Mouse (Mus musculus) erythroid progenitor cell, adult 5-6 weeks (primary cell): ENCODE results near the gene 1700092M07Rik. TPM values are rescaled to one million over a fixed set of nuclear protein-coding genes. Genes with fewer than 3 reads are reported as not detected.
"Not testable (repeated sequence)": the region's sequence is repeated elsewhere in the genome, so short reads cannot be mapped to it uniquely, and the experiment has no call there.

Experiments used
- ATAC-seq: replicated peaks from 2 replicates; pipeline ENCODE4 v1.8.0; 2016; ENCODE audit warnings: moderate number of reproducible peaks, mild to moderate bottlenecking, moderate TSS enrichment, inconsistent platforms; ENCODE audit not compliant: poor library complexity, low FRiP score, severe bottlenecking
- total RNA-seq, 2 experiments: library from RNA; stranded (forward) in 1 of 2; stranded (reverse) in 1 of 2; fragments of 150-400 nt in 1 of 2; fragments of 186-747, 209-891 nt in 1 of 2; gene quantifications; 2 replicates each; pipeline versions ENCODE4 v1.2.3 to v1.2.4; 2015 to 2017; ENCODE audit warnings: low replicate concordance in 2 of 2

1700092M07Rik gene
- total RNA-seq, 2 experiments from 2014 or later = not detected

- peak; percentile 26; the same call in 1 of the 2 replicates for ATAC-seq
Observed at GRCm38 (mm10) chr19:8715868-8716766, 24.4 kb upstream of the 1700092M07Rik start.

- ATAC-seq = no peak
Observed at GRCm38 (mm10) chr19:8716767-8717475, 23.6 kb upstream of the 1700092M07Rik start.

GRCm38 (mm10) chr19:8718357-8718756 lies 22.2 kb upstream of the 1700092M07Rik start:
- peak; percentile 48 for ATAC-seq

- ATAC-seq = not testable (repeated sequence)
Observed at GRCm38 (mm10) chr19:8719037-8719436, 21.5 kb upstream of the 1700092M07Rik start.

DNA sequence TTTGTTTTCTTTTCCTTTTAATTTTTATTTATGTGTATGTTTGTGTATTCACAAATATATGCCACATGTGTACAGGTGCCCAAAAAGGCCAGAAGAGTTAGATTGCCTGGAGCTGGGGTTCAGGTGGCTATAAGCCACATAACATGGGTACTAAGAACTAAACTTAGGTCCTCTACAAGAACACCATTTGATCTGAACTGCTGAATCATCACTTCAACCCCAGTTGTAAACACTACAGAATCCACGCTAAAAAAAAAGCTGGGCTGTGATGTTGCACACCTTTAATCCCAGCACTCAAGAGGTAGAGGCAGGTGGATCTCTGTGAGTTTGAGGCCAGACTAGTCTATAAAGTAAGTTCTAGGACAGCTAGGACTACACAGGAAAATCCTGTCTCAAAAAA lies 19.1 kb upstream of the 1700092M07Rik start:
- ATAC-seq = no peak

DNA sequence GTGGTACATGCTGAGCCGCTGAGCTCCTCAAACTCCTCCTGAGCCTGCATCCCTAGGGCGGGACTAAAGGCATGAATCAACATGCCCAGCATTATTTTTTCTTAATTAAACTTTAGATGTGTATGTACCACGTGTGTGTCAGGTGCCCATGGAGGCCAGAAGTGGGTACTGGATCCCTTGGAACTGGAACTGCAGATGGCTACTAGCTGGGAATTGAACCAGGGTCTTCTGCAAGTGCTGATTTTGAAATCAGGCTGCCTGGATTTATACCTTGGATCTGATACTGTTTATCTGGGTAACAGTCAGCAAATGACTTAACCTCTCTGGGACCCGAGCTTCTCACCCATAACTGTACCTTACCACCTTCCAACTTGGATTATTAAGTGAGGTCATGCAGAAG lies 18.5 kb upstream of the 1700092M07Rik start:
- no peak for ATAC-seq

DNA sequence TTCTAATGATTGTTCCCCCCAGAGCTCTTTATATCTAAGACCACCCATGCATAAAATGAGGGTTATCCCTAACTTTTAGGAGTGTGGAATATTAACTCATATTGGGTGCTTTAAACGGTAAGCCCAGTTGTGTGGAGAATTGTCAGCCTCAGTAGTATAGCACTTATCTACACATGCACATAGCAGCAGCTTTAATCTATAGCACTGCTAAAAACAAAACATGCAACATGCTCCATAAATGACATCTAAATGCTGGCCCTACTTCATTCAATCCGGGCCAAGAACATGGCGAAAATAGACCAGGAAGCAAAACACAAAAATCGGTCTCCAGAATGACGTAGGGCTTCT lies 18.0 kb upstream of the 1700092M07Rik start:
- ATAC-seq = peak; percentile 16

- ATAC-seq = peak; percentile 89
Observed at GRCm38 (mm10) chr19:8722907-8723573, 17.5 kb upstream of the 1700092M07Rik start, which contains the start of gene Slc3a2. Gene Slc3a2, minus strand, starts transcription at chr19:8723369.

DNA sequence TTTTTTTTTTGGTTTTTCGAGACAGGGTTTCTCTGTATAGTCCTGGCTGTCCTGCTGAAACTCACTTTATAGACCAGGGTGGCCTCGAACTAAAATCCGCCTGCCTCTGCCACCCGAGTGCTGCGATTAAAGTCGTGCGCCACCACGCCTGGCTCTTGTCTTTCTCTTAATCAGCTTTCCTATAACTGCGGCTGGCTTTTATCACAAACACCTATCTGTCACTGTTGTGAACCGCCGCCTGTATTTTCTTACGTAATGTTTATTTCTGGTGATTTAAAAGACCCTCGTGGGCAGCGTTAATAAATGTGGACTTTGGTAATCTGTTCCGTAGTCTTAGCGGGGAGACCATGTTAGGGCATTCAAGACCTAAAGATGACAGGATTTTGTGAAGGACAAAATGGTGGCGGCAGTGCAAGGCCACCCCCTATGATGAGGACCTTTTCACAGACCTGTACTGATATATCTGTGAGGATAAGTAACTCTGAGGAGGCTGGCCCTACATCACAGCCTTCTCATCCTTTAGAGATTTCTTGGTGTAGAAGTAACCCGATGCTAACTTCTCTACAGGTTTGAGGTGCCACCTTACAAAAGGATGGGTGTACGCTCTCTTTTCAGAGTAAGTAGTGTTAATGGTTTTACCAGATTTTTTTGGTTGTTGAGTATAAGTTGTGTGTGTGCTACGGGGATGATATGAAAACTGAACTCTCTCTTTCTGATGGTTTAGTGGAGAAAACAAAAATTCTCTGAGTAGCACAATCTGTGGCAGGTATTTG lies 16.8 kb upstream of the 1700092M07Rik start:
- 0 out of 2 replicates have a peak, but pooled peaks have one; percentile 17 for ATAC-seq

- no peak for ATAC-seq
Observed at GRCm38 (mm10) chr19:8724392-8724791, 16.1 kb upstream of the 1700092M07Rik start.

DNA sequence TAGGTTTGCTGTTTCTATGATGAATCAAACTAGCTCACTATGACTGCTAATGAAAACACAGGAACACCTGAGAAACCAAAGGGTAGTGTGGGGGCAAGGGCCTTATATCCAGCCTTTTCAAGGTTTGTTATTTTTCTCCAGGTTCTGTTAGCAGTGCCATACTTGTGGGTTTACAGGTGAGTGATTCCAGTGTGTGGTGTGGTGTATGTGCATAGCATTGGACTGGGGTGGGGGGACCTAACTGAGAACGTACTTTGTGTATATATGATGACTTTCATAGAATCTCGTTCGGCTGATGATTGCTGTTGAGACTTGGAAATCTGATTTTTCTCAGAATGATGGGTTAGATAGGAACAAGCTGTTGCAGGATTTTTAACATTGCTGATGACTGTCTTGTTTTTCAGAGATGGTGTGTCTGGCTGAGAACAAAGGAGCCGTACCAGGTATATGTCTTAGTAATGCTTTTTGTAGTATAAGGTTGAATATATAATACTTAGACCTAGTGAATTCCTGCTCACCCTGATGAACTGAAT lies 15.4 kb upstream of the 1700092M07Rik start:
- no peak for ATAC-seq

DNA sequence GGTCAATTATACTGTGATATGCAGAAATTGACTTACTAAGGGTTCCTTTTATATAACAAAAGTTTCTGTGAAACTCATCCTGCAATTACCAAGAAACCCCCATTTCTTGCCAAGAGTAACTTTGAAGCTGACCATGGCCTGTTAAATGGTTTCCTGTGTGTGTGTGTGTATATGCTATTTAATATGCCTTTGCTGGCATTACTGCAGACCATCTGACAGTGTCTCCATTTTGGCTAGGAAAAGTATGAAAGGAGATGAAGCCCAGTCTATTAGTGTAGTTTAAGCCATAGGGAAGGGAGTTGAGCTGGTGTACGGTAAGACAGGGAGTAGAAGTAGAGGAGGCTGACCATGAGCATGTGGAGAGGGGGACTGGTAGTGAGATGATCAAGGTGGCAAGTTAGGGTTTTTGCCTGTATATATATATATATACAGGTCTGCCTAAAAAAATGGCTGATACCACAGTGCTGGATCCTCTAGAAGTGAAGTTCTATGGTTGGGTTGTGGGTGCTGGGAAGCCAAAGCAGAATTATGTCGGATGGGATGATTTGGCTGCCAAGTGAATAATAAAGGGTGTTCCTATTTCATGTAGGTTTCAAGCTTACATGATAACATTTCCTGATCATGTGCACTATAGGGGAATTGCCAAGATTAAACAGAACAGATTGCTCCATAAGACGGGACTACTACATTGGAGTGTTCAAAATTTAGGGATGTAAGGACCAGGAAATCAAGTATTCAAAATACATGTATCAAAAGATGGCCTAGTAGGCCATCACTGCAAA lies 13.7 kb upstream of the 1700092M07Rik start:
- ATAC-seq = no peak

- ATAC-seq = no peak
Observed at GRCm38 (mm10) chr19:8727495-8728114, 12.9 kb upstream of the 1700092M07Rik start.

GRCm38 (mm10) chr19:8728335-8729099 lies 12.0 kb upstream of the 1700092M07Rik start:
- ATAC-seq = not testable (repeated sequence)

- ATAC-seq = no peak
Observed at GRCm38 (mm10) chr19:8734334-8734733, 6.2 kb upstream of the 1700092M07Rik start.

DNA sequence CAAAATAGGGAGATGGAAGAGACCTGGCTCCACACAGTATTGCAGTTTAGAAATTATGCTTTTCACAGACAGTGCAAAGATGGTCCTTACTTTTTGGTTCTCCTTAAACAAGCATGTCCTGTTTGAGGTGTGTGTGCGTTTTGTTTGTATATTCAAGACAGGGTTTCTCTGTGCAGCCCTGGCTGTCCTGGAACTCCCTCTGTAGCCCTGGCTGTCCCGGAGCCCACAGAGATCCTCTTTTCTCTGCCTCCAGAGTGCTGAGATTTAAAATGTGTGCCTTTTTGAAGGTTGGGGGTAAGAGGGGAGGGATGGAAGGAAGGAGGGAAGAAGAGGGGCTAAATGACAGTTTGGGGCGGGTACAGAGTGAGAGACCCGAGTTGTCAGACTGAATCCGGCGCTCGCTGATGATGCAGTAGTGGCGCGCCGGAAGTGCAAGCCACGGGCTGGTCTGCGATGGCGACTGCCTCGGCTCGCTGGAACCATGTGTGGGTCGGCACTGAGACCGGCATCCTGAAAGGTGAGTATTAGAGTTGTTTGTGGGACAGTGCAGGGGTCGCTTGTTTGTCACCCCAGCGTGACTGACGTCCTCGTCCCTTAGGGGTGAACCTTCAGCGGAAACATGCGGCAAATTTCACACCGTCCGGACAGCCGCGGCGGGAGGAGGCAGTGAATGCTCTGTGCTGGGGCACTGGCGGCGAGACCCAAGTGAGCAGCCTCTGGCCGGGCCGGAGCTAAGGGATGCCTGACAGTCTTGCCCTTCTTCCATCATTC lies 4.9 kb upstream of the 1700092M07Rik start, which contains the start of gene Wdr74:
Gene Wdr74 (plus strand): TSS at position 439 of the 771 bp plus-strand sequence.
- peak; percentile 97 for ATAC-seq

DNA sequence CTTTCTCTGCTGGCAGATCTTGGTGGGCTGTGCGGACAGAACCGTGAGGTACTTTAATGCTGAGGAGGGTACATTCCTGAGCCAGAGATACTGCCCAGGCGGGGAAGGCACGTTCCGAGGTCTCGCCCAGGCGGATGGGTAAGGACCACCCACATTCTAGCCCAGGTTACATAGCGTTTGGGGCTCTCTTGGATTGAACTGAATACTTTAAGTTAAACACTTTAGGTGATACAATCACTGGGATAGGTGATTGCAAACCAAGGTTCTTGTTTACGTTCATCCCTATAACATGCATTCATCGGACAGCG lies 4.4 kb upstream of the 1700092M07Rik start:
- no peak for ATAC-seq
